Mouse (Mus musculus) olfactory bulb, adult 2 months (tissue): ENCODE measurements around the gene Prss23.

Experiments used
- CTCF ChIP-seq: fragments of 200-500 bp; IDR thresholded peaks from 2 replicates; pipeline ENCODE4 v1.5.1; 2012; ENCODE audit warnings: low read depth, mild to moderate bottlenecking, low read length, moderate library complexity; ENCODE audit not compliant: insufficient read depth
- POLR2A ChIP-seq: fragments of 200-500 bp; IDR thresholded peaks from 2 replicates; pipeline ENCODE4 v1.6.1; 2012; ENCODE audit warnings: mild to moderate bottlenecking, low read depth, low read length, moderate library complexity; ENCODE audit not compliant: insufficient read depth

GRCm38 (mm10) chr7:89462646-89463207, 64.3 kb downstream of the Prss23 start:
- TF ChIP-seq POLR2A (no peak), CTCF (no peak)
